7 mouse cellular contexts compared by ENCODE assay signal in genomic region chr12:44330216-44330719, GRCm38 (mm10). TPM values are rescaled to one million over a fixed set of nuclear protein-coding genes. Genes with fewer than 3 reads are reported as not detected.
DNase-seq lines count a peak whose midpoint lies in the region; ATAC-seq and TF ChIP-seq lines count a peak whose summit lies in the region.

No protein-coding gene starts in this region.

- peak overlapping the region; percentile 62; the same call in 1 of the 2 replicates for H3K9ac ChIP-seq in lung, embryonic 15.5 days
- peak overlapping the region; percentile 89 for H3K9ac ChIP-seq in hindbrain, embryonic 14.5 days

- H3K27ac ChIP-seq in lung, embryonic 15.5 days, result no peak overlapping the region
- peak overlapping the region; percentile 94 for H3K27ac ChIP-seq in hindbrain, embryonic 14.5 days

- no peak for TF ChIP-seq POLR2A in myocyte (IDR thresholded peaks at IDR 0.05; ENCODE audit: insufficient read length, low read depth)

- no peaks in the 10 kb centered on the region for H3K36me3 ChIP-seq in lung, embryonic 15.5 days
- H3K36me3 ChIP-seq in hindbrain, embryonic 14.5 days (replicated peaks; ENCODE audit: control insufficient read depth, insufficient read depth), result no peaks in the 10 kb centered on the region
- H3K36me3 ChIP-seq in myocyte (ENCODE audit: control insufficient read depth, insufficient read depth), result no peaks in the 10 kb centered on the region

- H3K4me1 ChIP-seq in lung, embryonic 15.5 days, result peaks cover 12% of the 10 kb centered on the region
- H3K4me1 ChIP-seq in hindbrain, embryonic 14.5 days (replicated peaks; ENCODE audit: control insufficient read depth, insufficient read depth, low read length), result peaks cover 24% of the 10 kb centered on the region

- WGBS in lung, embryonic 15.5 days, result 4% methylated on average over 9 of the region's 9 CpGs
- WGBS in hindbrain, embryonic 14.5 days, result under 1% methylated on average over 9 of the region's 9 CpGs

- peak overlapping the region; percentile 63 for H3K4me3 ChIP-seq in lung, embryonic 15.5 days
- H3K4me3 ChIP-seq in hindbrain, embryonic 14.5 days (replicated peaks; ENCODE audit: low read length), result peak overlapping the region; percentile 88
- H3K4me3 ChIP-seq in myocyte, result no peak overlapping the region

- H3K4me2 ChIP-seq in lung, embryonic 15.5 days, result peak overlapping the region; percentile 98
- peak overlapping the region; percentile 80 for H3K4me2 ChIP-seq in hindbrain, embryonic 14.5 days (replicated peaks)
- peak overlapping the region; percentile 76 for H3K4me2 ChIP-seq in myocyte (ENCODE audit: low read depth)

- H3K27me3 ChIP-seq in lung, embryonic 15.5 days, result no peaks in the 10 kb centered on the region
- no peaks in the 10 kb centered on the region for H3K27me3 ChIP-seq in hindbrain, embryonic 14.5 days (ENCODE audit: control insufficient read depth, insufficient read depth, low read length)
- peaks cover 7% of the 10 kb centered on the region for H3K27me3 ChIP-seq in myocyte (ENCODE audit: control insufficient read depth, insufficient read depth, insufficient read length)

- H3K79me2 ChIP-seq in myocyte (ENCODE audit: control insufficient read depth, insufficient read depth), result no peaks in the 10 kb centered on the region

- ATAC-seq in lung, embryonic 15.5 days (ENCODE audit: borderline replicate concordance, extremely low read depth, low FRiP score, low TSS enrichment), result no peak
- no peak; the same call in 1 of the 2 replicates for ATAC-seq in hindbrain, embryonic 14.5 days (ENCODE audit: low FRiP score)
- no peak for ATAC-seq in monocyte, adult 5-6 weeks (replicated peaks; ENCODE audit: insufficient number of reproducible peaks, low FRiP score, low TSS enrichment, poor library complexity, severe bottlenecking)

- no peak for DNase-seq in lung, postnatal 25 days (ENCODE audit: low spot score)
- DNase-seq in embryo, embryonic 10.5 days (ENCODE audit: low spot score), result peak; percentile 51
- DNase-seq in hindbrain, embryonic 14.5 days (ENCODE audit: low spot score), result no peak
- DNase-seq in thymus, postnatal 25 days, result no peak

- no peaks in the 10 kb centered on the region for H3K9me3 ChIP-seq in lung, embryonic 15.5 days
- H3K9me3 ChIP-seq in hindbrain, embryonic 14.5 days (ENCODE audit: control insufficient read depth, low read length), result no peaks in the 10 kb centered on the region

- no peak overlapping the region for H3ac ChIP-seq in myocyte (ENCODE audit: control insufficient read depth, insufficient read length)

TF ChIP-seq in myocyte, 11 proteins besides CTCF, POLR2A, EP300 and RAD21:
- TF ChIP-seq TCF3 (IDR thresholded peaks at IDR 0.05; ENCODE audit: insufficient read length, low read depth) (no peak), POLR2AphosphoS2 (IDR thresholded peaks at IDR 0.05; ENCODE audit: insufficient read length, low read depth) (no peak), MAX (IDR thresholded peaks at IDR 0.05; ENCODE audit: low read depth) (no peak), E2F4 (IDR thresholded peaks at IDR 0.05; ENCODE audit: insufficient read depth) (no peak), CEBPB (IDR thresholded peaks at IDR 0.05; ENCODE audit: insufficient read depth, poor library complexity, severe bottlenecking) (no peak), REST (IDR thresholded peaks at IDR 0.05; ENCODE audit: insufficient read depth, insufficient read length) (no peak)

RNA-seq across cellular contexts. Expression of gene Nrcam, which starts 1.6 kb away (rescaled TPM):
- 18.8 and 22.0 TPM in 2 replicates for polyA plus RNA-seq in lung, embryonic 15.5 days (2015; fragmentation: Nextera tagmentation; extraction: Ambion mirVana)
- 155 and 170 TPM in 2 replicates for polyA plus RNA-seq in hindbrain, embryonic 14.5 days (2014; fragmentation: Nextera tagmentation; extraction: Ambion mirVana)
- 0.71 TPM for polyA plus RNA-seq in myocyte (2012; fragmentation: generic; extraction: Trizol)
- not detected in 3 replicates for total RNA-seq in monocyte, adult 5-6 weeks (2017)

Comparison
In these comparisons a context has a peak if more than half of its experiments do, and no peak if none do; other contexts are left out.
1. RNA of gene Nrcam, which starts 1.6 kb away (polyA plus RNA-seq): 155 to 170 TPM in hindbrain, embryonic 14.5 days and 18.8 to 22.0 TPM in lung, embryonic 15.5 days; 0.71 TPM in myocyte (single experiment); every median in the first group is over 10 times any median in the second.
2. Peak in every context shown above with its lines, with median percentiles within 50 percentile points of each other: H3K4me2 ChIP-seq.